Mouse (Mus musculus) mouse embryonic stem cell (cell line): ENCODE results near the gene Soat2.

ENCODE experiments used
- in situ Hi-C, 2 experiments: fragments of 300-500 bp; cut with MboI; formaldehyde crosslinking; loops; 1 replicate in 1 of 2; 3 replicates in 1 of 2; pipeline ENCODE4 v1.14.3; 2019 to 2020; ENCODE audit warnings: low sequenced_read_pairs in 2 of 2, low pct_unique_long_range_greater_than_20kb in 1 of 2, mixed read lengths in 1 of 2; ENCODE audit not compliant: unreplicated experiment in 1 of 2

Soat2 gene

GRCm38 (mm10) chr15:102150301-102151135, at the start of gene Soat2:
Gene Soat2, plus strand, starts transcription at chr15:102150526.
- in situ Hi-C loops: no loop called here

DNA sequence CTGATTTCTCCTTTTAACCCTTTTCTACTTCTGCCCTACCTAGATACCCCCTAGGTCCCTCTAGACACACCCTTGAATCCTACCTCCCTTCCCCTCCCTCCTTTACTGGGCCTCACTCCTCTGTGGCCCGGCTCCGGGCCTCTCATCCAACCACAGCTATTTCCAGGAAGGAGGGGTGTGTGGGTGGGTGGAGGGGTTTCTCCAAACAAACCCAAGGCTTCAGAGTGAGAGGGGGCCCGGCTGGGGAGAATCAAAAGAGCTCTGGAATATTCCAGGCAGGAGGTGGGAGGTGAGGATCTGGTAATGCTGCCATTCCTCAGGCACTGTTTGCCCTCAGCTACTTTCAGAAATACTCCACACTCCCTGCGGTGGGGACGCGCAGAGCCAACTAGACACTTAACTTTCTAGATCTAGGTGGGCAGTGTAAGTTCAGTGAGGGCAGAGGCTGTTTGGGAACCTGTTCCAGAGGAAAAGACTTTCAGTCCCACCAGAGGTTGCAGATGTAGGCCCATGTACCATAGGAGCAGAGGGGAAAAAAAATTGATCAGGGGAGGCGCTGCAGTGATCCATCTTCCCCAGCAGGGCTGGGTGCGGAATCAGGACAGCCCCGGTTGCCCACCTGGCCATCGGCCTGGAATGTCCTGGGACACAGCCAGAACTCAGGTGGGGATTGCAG, 49.2 kb upstream of the Soat2 start:
- in situ Hi-C loops: no loop called here

DNA sequence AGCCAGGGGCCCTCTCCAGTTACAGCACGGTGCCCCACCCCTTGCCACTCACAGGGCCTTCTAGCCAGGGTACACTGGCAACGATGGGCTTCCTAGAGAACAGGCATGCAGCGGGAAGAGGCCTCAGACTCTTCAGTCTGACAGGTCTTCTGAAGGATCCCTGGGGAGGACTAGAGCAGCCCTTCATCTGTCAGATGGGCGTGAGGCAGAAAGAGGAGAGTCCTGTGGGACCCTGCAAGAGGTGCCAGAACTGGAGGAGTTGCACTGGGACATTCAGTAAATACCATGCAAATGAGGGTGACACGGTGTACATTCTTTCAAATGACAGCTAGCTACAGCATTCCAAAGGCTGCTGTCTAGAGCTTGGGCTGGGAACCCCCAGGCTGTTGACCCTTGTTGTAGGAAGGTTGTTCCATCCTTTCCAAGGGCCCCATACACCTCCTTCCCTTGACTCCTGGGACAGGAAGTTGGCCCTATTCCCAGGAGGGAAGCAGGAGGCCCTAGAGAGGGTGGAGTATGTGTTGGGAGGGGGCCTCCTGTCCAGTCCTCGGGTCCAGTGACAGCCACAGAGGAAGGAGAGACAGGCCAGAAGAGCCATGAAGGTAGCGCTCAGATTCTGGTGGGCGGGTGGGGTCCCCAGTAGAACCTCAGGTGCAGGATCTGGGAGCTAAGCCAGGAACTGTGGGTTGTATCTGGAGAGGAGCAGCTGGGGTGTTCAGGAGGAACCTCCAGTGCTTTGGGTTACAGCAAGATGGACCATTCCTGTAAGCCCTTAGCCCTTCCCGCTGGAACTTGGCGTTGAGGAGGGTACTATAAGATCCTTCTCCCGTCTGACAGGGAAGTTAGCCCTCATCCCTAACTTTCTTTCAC, 48.4 kb upstream of the Soat2 start:
- in situ Hi-C loops: no loop called here

DNA sequence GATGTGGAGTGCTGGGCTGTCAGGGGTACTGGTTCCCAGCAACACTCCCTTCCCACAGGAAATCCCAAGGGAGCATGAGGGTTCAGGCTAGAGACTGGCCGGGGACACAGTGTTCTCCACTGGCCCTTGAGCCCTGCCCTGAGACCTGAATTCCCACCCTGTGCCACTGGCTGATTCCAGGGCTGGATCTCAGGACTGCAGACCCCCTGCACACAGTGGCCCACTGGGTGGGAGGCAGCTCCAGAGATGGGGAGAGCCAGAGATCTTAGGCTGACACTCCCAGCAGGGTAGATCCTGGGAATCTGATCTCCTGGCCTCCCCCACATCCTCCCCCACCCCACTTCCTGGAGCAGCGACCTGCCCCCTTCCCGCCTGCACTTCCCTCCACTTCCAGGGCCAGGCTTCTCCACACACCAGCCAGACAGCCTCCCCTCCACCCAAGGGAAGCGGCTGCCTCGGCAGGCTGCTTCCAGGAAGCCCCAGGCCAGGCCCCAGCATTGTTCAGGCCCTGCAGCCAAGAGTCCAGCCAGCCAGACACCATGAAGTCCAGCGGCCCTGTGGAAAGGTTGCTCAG, 47.7 kb upstream of the Soat2 start:
- in situ Hi-C loops: no loop called here

GRCm38 (mm10) chr15:102103371-102103946, 46.9 kb upstream of the Soat2 start:
- in situ Hi-C loops: no loop called here

DNA sequence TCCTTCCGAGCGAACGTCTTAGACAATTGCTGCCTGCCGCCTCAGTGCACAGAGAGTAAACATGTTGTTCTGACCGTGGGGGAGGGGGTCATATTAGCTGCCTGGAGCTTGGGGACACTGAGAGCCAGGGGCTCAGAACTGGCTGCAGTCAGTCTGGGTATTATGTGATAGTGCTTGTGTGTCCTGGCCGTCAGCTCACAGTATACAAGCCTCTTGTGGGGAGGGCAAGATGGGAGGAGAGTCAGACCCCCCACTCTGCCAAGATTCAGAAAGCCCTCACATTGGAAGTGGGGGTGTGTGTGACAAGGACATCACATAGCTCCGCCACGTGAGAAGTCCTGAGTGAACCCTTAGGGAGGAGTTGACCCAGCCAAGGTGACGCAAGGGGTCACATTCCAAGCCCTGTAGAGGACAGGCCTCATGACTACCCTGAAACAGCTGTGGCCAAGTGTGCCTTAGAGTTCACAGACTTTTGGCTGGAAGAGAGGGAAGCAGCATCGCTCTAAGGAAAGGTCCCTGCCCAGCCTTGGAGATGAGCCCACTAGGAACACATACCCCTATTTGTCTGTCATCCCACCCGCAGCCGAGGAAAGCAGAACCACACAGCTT, 46.3 kb upstream of the Soat2 start:
- in situ Hi-C loops: no loop called here

DNA sequence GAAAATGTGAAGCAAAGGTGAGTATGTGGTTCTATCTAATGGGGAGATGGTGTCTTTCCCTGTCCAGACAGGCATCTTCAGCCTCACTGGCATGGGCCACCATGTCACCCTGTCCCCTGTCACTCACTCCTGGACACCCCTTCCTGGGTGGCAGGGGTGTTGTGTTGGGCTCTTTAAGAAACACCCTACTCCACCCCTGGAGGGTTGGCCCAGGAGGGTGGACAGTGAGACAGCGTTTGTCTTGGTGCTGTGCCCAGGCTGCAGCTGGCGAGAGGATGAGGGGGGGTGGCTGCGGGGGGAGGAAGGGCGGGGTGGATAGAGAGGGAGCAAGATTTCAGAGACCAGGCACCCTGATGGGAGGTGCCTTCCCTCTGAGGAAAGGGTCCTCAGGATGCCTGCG, 45.0 kb upstream of the Soat2 start:
- in situ Hi-C loops: no loop called here

DNA sequence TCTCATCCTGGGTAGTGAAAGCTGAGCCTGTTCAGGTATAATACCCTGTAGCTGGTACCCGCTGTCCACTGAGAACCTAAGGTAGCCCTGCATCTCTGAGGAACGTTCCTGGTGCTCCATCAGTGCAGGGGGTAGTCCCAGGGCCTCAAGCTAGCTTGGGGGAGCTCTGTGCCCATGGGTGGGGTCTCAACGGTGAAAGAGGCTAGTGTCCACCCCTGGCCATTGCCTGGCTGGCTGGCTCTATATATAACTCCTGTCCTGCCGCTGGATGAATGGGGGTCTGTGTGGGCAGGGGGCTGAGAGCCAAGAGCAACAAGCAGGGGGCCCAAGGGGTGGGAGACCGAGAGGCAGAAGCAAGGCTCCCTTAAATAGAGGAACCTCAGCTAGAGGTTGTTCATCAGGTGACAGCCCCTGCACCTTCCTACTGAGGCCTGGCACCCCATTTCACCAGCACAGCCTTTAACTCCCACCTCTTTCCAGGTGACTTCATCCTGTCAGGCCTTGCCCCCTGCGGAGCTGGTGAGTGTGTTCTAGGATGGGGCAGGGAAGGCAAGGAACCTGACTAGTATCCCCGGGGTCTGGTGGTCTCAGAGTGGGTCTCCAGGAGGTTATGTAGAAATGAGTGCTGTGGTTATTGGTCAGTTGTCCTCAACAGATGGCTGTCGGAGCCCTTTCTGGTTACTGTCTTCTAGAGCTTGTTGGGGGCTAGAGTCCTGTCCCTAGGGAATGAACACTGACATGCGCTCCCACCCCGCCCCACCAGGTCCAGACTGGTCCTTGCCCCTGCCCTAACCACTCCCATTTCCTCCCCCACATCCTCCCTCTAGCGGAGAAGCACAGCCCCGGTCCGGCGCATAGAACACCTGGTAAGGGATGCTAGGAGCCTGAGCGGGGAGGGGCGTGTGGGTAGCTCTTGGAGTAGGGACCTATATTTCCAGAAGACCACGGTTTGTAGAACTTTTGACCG, 44.3 kb upstream of the Soat2 start:
- in situ Hi-C loops: no loop called here

DNA sequence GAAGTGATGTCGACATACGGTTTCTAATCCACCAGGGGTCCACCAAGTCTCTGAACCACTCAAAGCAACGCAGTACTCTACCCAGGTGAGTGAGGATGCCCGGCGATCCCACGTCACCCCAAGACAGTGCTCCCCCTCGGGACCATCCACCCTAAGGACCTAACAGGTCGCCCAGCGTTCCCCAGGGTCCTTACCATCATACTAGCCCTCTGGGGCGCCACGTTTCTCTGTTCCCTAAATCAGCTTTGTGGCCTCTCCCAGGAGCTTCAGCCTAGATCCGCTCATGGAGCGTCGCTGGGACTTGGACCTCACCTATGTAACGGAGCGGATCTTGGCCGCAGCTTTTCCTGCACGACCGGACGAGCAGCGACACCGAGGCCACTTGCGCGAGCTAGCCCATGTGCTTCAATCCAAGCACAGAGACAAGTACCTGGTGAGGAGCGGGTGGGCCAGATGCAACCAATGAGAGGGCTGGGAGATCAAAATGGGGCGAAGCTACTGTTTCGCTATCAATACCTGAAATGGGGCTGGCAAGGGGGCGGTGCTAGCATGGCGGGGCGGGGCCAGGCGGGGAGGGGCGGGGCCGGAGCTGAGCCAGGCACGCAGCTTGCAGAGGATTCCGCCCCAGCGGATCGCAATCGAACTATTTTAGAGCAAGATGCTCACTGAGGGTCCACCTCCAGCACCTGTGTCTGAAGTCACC, 43.4 kb upstream of the Soat2 start:
- in situ Hi-C loops: no loop called here

DNA sequence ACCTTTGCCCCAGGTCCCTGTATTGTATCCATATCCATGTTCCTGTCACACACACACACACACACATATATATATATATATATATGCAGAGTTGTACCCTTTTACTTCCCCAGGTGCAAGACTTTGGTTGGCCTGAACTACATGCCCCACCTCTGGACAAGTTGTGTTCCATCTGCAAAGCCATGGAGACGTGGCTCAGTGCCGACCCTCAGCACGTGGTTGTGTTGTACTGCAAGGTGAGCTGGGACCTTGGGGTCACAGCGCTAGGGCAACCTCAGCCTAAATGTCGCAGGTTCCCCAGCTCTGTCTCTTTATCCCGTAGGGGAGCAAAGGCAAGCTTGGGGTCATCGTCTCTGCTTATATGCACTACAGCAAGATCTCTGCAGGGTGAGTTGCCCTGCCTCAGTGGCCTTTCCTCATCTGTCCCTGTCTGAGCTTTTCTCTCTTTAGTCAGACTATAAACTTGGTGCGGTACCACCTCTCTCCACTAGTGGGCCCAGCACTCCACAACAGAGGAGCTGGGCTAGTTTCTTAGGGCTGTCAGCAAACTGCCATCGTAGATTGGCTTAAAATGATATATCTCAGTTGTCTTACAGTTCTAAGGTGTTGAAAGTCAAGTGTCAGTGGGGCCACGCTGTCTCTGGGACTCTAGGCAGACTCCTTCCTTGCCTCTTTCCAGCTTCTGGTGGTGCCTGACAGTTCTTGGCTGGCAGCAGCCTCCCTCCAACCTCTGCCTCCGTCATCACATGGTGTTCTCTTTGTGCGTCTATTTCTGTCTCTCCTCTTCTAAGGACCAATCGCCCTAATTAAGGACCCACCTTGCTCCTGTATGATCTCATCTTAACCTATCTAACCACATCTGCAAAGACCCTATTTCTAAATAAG, 42.4 kb upstream of the Soat2 start:
- in situ Hi-C loops: no loop called here

- in situ Hi-C loops: no loop called here
Measured at GRCm38 (mm10) chr15:102108651-102109525, 41.4 kb upstream of the Soat2 start.

DNA sequence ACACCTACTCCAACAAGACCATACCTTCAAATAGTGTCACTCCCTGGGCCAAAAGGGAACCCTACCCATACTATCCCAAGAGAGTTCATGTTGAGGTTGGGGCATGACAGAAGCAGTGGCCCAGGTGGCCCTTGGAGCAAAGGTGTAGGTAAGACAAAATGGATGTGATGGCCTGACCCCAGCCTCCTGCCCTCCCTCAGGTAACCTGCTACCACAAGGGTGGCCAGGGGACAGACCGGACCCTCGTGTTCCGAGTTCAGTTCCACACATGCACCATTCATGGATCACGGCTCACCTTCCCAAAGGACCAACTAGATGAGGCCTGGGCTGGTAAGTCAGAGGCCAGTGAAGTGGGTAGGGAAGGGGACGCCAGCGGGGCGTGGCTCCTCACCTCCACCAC, 40.1 kb upstream of the Soat2 start:
- in situ Hi-C loops: no loop called here

DNA sequence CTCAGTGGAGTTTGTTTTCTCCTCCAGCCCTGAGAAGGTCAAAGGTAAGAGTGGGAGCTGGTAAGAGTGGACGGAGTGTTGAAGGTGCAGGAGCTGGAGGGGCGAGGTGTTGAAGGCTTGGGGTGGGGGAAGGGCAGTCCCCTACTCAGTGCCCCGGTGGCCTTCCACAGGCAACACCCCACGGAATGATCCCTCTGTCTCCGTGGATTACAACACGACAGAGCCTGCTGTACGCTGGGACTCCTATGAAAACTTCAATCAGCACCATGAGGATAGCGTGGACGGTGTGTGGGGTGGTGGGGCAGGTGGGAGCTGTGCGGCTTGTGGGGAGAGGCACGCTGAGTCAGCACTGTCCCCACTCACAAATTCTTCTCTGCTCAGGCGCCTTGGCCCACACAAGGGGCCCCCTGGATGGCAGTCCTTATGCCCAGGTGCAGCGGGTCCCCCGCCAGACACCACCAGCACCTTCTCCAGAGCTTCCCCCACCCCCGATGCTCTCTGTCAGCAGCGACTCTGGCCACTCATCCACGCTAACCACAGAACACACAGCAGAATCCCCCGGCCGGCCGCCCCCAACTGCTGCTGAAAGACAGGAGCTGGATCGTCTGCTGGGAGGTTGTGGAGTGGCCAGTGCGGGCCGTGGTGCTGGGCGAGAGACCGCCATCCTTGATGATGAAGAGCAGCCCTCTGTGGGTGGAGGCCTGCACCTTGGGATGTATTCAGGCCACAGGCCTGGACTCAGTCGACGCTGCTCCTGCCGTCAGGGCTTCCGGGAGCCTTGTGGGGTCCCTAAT, 39.4 kb upstream of the Soat2 start:
- in situ Hi-C loops: no loop called here

DNA sequence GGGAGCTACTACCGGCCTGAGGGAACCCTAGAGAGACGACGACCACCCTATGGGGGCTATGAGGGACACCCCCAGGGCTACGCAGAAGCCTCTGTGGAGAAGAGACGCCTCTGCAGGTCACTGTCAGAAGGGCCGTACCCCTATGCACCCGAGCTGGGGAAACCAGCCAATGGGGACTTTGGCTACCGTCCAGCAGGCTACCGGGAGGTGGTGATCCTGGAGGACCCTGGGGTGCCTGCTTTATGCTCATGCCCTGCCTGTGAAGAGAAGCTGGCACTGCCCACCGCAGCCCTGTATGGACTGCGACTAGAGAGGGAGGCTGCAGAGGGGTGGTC, 38.9 kb upstream of the Soat2 start:
- in situ Hi-C loops: no loop called here
